Mouse (Mus musculus): ENCODE results near the gene Aes. TPM values are rescaled to one million over a fixed set of nuclear protein-coding genes. Genes with fewer than 3 reads are reported as not detected.

Aes gene
- polyA plus RNA-seq, 1 experiment from 2014 or later: 515 TPM

- Histone ChIP-seq H3K9me3 (ENCODE audit: control insufficient read depth, low read length) (no peaks in the 10 kb centered on the region), H3K36me3 (ENCODE audit: control insufficient read depth, insufficient read depth, low read length) (peaks cover 4% of the 10 kb centered on the region; the same call in 1 of the 2 replicates), H3K9ac (ENCODE audit: low read length) (no peak overlapping the region), H3K4me1 (replicated peaks; ENCODE audit: control insufficient read depth, insufficient read depth, low read length) (peaks cover 34% of the 10 kb centered on the region), H3K27me3 (replicated peaks; ENCODE audit: control insufficient read depth, insufficient read depth, low read length) (no peaks in the 10 kb centered on the region), H3K4me2 (ENCODE audit: low read length) (peak overlapping the region; percentile 13; the same call in 1 of the 2 replicates), H3K27ac (ENCODE audit: low read depth) (peak overlapping the region; percentile 80), H3K4me3 (ENCODE audit: low read depth, low read length) (no peak overlapping the region)
- ATAC-seq (replicated peaks; ENCODE audit: low FRiP score, low TSS enrichment, low read depth): no peak
- no peak for DNase-seq (ENCODE audit: low spot score)
- 83% methylated on average over 13 of the region's 13 CpGs for WGBS
Measured at GRCm38 (mm10) chr10:81546788-81547571, 12.3 kb upstream of the Aes start.

- H3K4me3 ChIP-seq (ENCODE audit: low read depth, low read length): no peak overlapping the region
- H3K4me2 ChIP-seq (ENCODE audit: low read length): no peak overlapping the region
- H3K9ac ChIP-seq (ENCODE audit: low read length): no peak overlapping the region
- H3K4me1 ChIP-seq (replicated peaks; ENCODE audit: control insufficient read depth, insufficient read depth, low read length): peaks cover 14% of the 10 kb centered on the region
- H3K9me3 ChIP-seq (ENCODE audit: control insufficient read depth, low read length): no peaks in the 10 kb centered on the region
- H3K27ac ChIP-seq (ENCODE audit: low read depth): peak overlapping the region; percentile 48; the same call in 1 of the 2 replicates
- WGBS: 52% methylated on average over 5 of the region's 5 CpGs
- H3K27me3 ChIP-seq (replicated peaks; ENCODE audit: control insufficient read depth, insufficient read depth, low read length): no peaks in the 10 kb centered on the region
- DNase-seq (ENCODE audit: low spot score) (no peak), ATAC-seq (replicated peaks; ENCODE audit: low FRiP score, low TSS enrichment, low read depth) (no peak)
- no peaks in the 10 kb centered on the region for H3K36me3 ChIP-seq (ENCODE audit: control insufficient read depth, insufficient read depth, low read length)
Measured at GRCm38 (mm10) chr10:81548944-81549343, 10.3 kb upstream of the Aes start.

- no peaks in the 10 kb centered on the region for H3K9me3 ChIP-seq (ENCODE audit: control insufficient read depth, low read length)
- H3K27ac ChIP-seq (ENCODE audit: low read depth): no peak overlapping the region
- H3K4me2 ChIP-seq (ENCODE audit: low read length): no peak overlapping the region
- no peak for ATAC-seq (replicated peaks; ENCODE audit: low FRiP score, low TSS enrichment, low read depth)
- 14% methylated on average over 7 of the region's 7 CpGs for WGBS
- no peaks in the 10 kb centered on the region for H3K36me3 ChIP-seq (ENCODE audit: control insufficient read depth, insufficient read depth, low read length)
- H3K27me3 ChIP-seq (replicated peaks; ENCODE audit: control insufficient read depth, insufficient read depth, low read length): no peaks in the 10 kb centered on the region
- peak; percentile 86 for DNase-seq (ENCODE audit: low spot score)
- H3K4me3 ChIP-seq (ENCODE audit: low read depth, low read length): no peak overlapping the region
- H3K9ac ChIP-seq (ENCODE audit: low read length): no peak overlapping the region
- H3K4me1 ChIP-seq (replicated peaks; ENCODE audit: control insufficient read depth, insufficient read depth, low read length): peaks cover 9% of the 10 kb centered on the region
Measured at GRCm38 (mm10) chr10:81550257-81550656, 9.0 kb upstream of the Aes start.

GRCm38 (mm10) chr10:81551597-81552102, 7.6 kb upstream of the Aes start:
- Histone ChIP-seq H3K9ac (ENCODE audit: low read length) (no peak overlapping the region), H3K9me3 (ENCODE audit: control insufficient read depth, low read length) (no peaks in the 10 kb centered on the region), H3K4me2 (ENCODE audit: low read length) (no peak overlapping the region), H3K4me1 (replicated peaks; ENCODE audit: control insufficient read depth, insufficient read depth, low read length) (peaks cover 4% of the 10 kb centered on the region; the same call in 1 of the 2 replicates), H3K27ac (ENCODE audit: low read depth) (peak overlapping the region; percentile 29; the same call in 1 of the 2 replicates), H3K4me3 (ENCODE audit: low read depth, low read length) (no peak overlapping the region), H3K36me3 (ENCODE audit: control insufficient read depth, insufficient read depth, low read length) (no peaks in the 10 kb centered on the region), H3K27me3 (replicated peaks; ENCODE audit: control insufficient read depth, insufficient read depth, low read length) (no peaks in the 10 kb centered on the region)
- 4% methylated on average over 12 of the region's 12 CpGs for WGBS
- ATAC-seq (replicated peaks; ENCODE audit: low FRiP score, low TSS enrichment, low read depth) (peak; percentile 85), DNase-seq (ENCODE audit: low spot score) (peak; percentile 88)

GRCm38 (mm10) chr10:81553232-81553631, 6.1 kb upstream of the Aes start:
- Histone ChIP-seq H3K4me2 (ENCODE audit: low read length) (no peak overlapping the region), H3K9ac (ENCODE audit: low read length) (no peak overlapping the region), H3K4me3 (ENCODE audit: low read depth, low read length) (no peak overlapping the region), H3K27ac (ENCODE audit: low read depth) (no peak overlapping the region), H3K4me1 (replicated peaks; ENCODE audit: control insufficient read depth, insufficient read depth, low read length) (peaks cover 4% of the 10 kb centered on the region; the same call in 1 of the 2 replicates), H3K27me3 (replicated peaks; ENCODE audit: control insufficient read depth, insufficient read depth, low read length) (no peaks in the 10 kb centered on the region), H3K36me3 (ENCODE audit: control insufficient read depth, insufficient read depth, low read length) (no peaks in the 10 kb centered on the region), H3K9me3 (ENCODE audit: control insufficient read depth, low read length) (no peaks in the 10 kb centered on the region)
- DNase-seq (ENCODE audit: low spot score) (no peak), ATAC-seq (replicated peaks; ENCODE audit: low FRiP score, low TSS enrichment, low read depth) (no peak)
- WGBS: 83% methylated on average over 5 of the region's 5 CpGs

GRCm38 (mm10) chr10:81553807-81554755, 5.2 kb upstream of the Aes start:
- ATAC-seq (replicated peaks; ENCODE audit: low FRiP score, low TSS enrichment, low read depth) (no peak), DNase-seq (ENCODE audit: low spot score) (no peak)
- H3K27ac ChIP-seq (ENCODE audit: low read depth): no peak overlapping the region
- H3K9ac ChIP-seq (ENCODE audit: low read length): no peak overlapping the region
- no peak overlapping the region for H3K4me3 ChIP-seq (ENCODE audit: low read depth, low read length)
- H3K4me2 ChIP-seq (ENCODE audit: low read length): no peak overlapping the region
- H3K27me3 ChIP-seq (replicated peaks; ENCODE audit: control insufficient read depth, insufficient read depth, low read length): no peaks in the 10 kb centered on the region
- WGBS: 74% methylated on average over 6 of the region's 6 CpGs
- no peaks in the 10 kb centered on the region for H3K4me1 ChIP-seq (replicated peaks; ENCODE audit: control insufficient read depth, insufficient read depth, low read length)
- H3K9me3 ChIP-seq (ENCODE audit: control insufficient read depth, low read length): no peaks in the 10 kb centered on the region
- H3K36me3 ChIP-seq (ENCODE audit: control insufficient read depth, insufficient read depth, low read length): no peaks in the 10 kb centered on the region

GRCm38 (mm10) chr10:81556282-81556681, 3.0 kb upstream of the Aes start:
- DNase-seq (ENCODE audit: low spot score) (no peak), ATAC-seq (replicated peaks; ENCODE audit: low FRiP score, low TSS enrichment, low read depth) (no peak)
- Histone ChIP-seq H3K36me3 (ENCODE audit: control insufficient read depth, insufficient read depth, low read length) (no peaks in the 10 kb centered on the region), H3K27ac (ENCODE audit: low read depth) (no peak overlapping the region), H3K4me2 (ENCODE audit: low read length) (no peak overlapping the region), H3K27me3 (replicated peaks; ENCODE audit: control insufficient read depth, insufficient read depth, low read length) (no peaks in the 10 kb centered on the region), H3K9ac (ENCODE audit: low read length) (no peak overlapping the region), H3K4me1 (replicated peaks; ENCODE audit: control insufficient read depth, insufficient read depth, low read length) (peaks cover 8% of the 10 kb centered on the region), H3K4me3 (ENCODE audit: low read depth, low read length) (no peak overlapping the region), H3K9me3 (ENCODE audit: control insufficient read depth, low read length) (no peaks in the 10 kb centered on the region)
- WGBS: 75% methylated on average over 3 of the region's 3 CpGs

GRCm38 (mm10) chr10:81557491-81557890, 1.8 kb upstream of the Aes start:
- Histone ChIP-seq H3K9me3 (ENCODE audit: control insufficient read depth, low read length) (no peaks in the 10 kb centered on the region), H3K36me3 (ENCODE audit: control insufficient read depth, insufficient read depth, low read length) (peaks cover 10% of the 10 kb centered on the region), H3K4me3 (ENCODE audit: low read depth, low read length) (no peak overlapping the region), H3K27me3 (replicated peaks; ENCODE audit: control insufficient read depth, insufficient read depth, low read length) (no peaks in the 10 kb centered on the region), H3K4me1 (replicated peaks; ENCODE audit: control insufficient read depth, insufficient read depth, low read length) (peaks cover 13% of the 10 kb centered on the region), H3K9ac (ENCODE audit: low read length) (no peak overlapping the region), H3K4me2 (ENCODE audit: low read length) (no peak overlapping the region), H3K27ac (ENCODE audit: low read depth) (no peak overlapping the region)
- ATAC-seq (replicated peaks; ENCODE audit: low FRiP score, low TSS enrichment, low read depth): no peak
- DNase-seq (ENCODE audit: low spot score): no peak
- WGBS: 32% methylated on average over 1 of the region's 1 CpGs
